Mouse (Mus musculus) ovary, adult 2 months (tissue): ENCODE data around the gene Gm21093. TPM values are rescaled to one million over a fixed set of nuclear protein-coding genes. Genes with fewer than 3 reads are reported as not detected.

ENCODE experiments used
- polyA plus RNA-seq: library from polyadenylated mRNA; depleted of rRNA; stranded (reverse); fragments of >200 nt; gene quantifications from 2 replicates; pipeline ENCODE4 v1.2.3, GENCODE M21; 2012; rRNA removed

Gm21093 gene
- polyA plus RNA-seq: 0.08 and 0.16 TPM in 2 replicates

DNA sequence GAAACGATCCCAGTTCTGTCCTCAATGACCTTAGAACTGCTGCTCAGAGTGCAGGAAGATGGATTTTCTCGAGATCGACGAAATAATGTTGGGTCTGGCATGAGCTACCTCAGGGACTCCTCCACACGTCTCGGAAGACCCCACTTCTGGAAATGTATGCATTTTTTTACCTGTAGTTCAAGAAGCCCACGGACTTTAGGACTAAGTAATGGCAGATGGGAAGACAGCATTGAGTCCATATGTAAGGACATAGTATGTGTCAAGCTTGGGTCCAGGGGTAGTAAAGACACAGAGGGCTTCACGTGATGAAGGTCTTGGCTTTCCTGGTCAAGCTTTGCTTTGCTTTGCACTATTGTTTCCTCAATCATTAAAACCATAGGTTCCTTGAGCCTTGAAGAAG, at the start of gene Gm21093:
Gene Gm21093, minus strand, starts transcription at position 101 of the 400 bp plus-strand sequence.

Other genes with a start within 250 kb of the Gm21093 start
- 1.9 and 12.9 TPM in 2 replicates for gene Gm21541, start 131.1 kb downstream of the Gm21093 start, polyA plus RNA-seq
- gene Gm20878, start 93.2 kb downstream of the Gm21093 start, polyA plus RNA-seq: 3.1 and 5.0 TPM in 2 replicates
- 0.17 and 0.24 TPM in 2 replicates for gene Fam205a4, start 68.7 kb downstream of the Gm21093 start, polyA plus RNA-seq
- not detected in 2 replicates for gene Gm3893, start 56.5 kb upstream of the Gm21093 start, polyA plus RNA-seq
- gene Gm13304, start 80.1 kb upstream of the Gm21093 start, polyA plus RNA-seq: not detected in 2 replicates
- not detected in 2 replicates for gene Gm13306, start 118.7 kb upstream of the Gm21093 start, polyA plus RNA-seq
- gene Gm13305, start 133.9 kb upstream of the Gm21093 start, polyA plus RNA-seq: not detected in 2 replicates
- not detected in 2 replicates for gene Gm10600, start 205.9 kb upstream of the Gm21093 start, polyA plus RNA-seq
- gene Ccl21b, start 221.0 kb upstream of the Gm21093 start, polyA plus RNA-seq: not detected in 2 replicates